Mouse (Mus musculus) brain, adult 2 months (tissue): Measurements from ENCODE around the gene Gm17190.
"Not testable (repeated sequence)": the region's sequence is repeated elsewhere in the genome, so short reads cannot be mapped to it uniquely, and the experiment has no call there.

Experiments used
- DNase-seq: peaks from one replicate; pipeline ENCODE4 v3.0.0; 2011; ENCODE audit warnings: low read depth, low spot score

The Gm17190 gene

DNA sequence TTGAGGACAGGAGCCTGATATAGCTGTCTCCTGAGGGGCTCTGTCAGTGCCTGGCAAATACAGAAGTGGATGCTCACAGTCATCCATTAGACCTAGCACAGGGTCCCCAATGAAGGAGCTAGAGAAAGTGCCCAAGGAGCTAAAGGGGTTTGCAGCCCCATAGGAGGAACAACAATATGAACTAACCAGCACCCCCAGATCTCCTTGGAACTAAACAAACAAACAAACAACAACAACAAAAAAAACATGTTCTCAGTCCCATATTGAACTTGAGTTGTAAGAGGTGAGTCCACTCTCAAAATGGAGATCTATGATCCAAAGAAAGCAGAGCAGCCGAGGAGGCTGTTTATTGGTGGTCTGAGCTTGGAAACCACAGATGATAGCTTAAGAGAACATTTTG is at the start of gene Gm17190:
Gene Gm17190, plus strand, starts transcription at position 301 of the 400 bp plus-strand sequence.
- DNase-seq: not testable (repeated sequence)

DNA sequence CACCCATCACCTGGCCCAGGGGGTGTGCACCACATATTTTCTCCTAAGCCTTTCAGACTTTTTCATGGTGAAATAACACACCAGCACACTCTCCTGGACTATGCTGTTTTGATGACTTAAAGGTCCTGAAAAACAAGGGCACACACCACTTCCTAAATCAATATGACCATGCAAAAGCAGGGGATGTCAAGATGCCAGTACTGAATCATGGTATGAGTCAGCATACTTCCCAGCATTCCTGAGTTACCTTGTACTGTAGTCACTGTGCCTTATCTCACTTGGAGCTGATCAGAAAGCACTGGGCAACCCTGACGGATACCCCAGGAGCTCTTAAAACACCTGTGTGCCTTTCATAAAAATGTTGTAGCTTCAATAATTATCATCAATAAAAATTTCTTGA is 42.3 kb upstream of the Gm17190 start:
- no peak for DNase-seq

DNA sequence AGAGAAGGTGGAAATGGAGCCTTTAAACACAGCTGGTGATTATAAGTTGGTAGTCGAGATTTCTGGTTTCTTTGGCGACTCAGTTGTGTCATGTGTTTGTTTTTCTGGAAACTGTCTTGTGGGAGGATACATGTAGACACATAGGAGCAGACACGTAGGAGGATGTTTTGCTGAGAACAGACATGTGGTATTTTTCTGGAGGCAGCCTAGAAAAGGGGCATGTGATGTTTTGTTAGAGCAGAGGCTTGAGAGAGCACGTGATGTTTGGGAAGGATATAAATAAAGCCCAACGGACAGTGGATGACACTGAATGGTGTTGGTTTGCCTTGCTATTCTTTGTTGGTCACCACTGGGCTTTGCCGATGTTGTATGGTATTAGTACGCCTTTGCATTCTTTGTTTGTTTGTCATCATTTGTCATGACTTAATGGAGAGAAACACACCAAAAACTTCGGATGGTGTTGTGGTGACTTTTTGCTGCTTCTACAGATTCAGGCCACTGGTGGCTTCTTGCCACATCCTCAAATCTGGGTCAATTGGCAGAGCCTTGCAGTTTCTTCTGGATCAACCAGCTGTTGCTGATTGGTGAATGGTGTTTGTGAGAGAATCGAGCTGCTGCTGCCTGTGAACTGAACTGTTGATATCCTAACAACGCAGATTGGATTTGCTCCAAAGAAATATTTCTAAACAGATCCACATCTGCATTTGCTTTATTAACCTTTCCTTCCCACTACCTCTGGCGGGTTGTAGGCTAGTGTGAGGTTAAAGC is 41.4 kb upstream of the Gm17190 start:
- DNase-seq: peak; percentile 41

DNA sequence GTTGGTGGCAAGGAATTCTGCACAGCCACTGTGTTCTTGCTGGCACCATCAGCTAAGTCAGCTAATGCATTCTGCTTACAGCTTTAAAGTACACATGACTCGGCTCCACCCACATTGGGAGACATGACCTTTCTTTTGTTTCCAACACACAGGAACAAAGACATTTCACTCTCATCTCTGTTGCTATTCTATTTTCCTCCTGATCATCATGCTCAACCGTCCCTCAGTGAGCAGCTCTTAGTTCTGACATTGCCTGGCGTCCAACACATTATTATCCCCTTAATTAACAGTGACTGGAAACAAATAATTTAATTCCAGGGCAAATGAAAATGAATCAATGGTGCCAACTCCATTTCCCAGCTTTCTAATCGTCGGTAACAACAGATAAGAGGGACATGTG is 36.5 kb upstream of the Gm17190 start:
- no peak for DNase-seq

DNA sequence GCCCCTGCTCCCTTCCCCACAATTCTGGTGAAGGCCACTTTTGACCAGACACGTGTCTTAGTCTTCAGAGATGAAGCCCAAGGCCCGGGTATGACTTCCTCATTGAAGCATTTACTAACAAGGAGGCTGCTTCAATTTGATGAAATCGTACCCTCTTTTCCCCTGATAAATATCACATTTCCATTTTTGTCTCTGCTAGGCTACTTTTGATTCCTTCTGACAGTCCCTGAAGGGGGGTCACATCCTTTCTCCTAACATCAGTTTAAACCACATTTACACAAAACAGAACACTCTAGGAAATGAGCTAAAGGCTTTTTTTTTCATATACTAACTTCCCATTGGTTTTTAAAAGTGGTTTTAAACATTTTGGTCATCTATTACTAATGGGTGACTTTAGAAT is 29.1 kb upstream of the Gm17190 start:
- DNase-seq: no peak

DNA sequence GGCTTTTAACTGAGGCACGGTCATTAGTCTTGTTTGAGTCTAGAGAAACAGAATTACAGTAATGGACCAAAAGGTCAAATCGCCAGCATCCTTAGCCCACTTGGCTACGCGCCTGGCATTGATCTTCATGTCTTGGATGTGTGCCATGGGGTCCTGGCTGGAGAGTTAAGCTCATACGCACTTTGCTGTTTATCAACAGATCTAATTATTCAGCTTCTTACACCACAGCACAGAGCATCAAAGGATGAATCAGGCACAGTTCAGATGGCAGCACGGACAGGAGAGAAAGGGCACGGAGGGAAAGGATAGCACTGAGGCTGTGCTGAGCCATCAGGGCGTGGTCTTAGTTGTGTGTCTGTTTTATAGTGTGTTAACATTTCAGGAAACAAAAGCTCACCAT is 8.3 kb upstream of the Gm17190 start:
- no peak for DNase-seq

DNA sequence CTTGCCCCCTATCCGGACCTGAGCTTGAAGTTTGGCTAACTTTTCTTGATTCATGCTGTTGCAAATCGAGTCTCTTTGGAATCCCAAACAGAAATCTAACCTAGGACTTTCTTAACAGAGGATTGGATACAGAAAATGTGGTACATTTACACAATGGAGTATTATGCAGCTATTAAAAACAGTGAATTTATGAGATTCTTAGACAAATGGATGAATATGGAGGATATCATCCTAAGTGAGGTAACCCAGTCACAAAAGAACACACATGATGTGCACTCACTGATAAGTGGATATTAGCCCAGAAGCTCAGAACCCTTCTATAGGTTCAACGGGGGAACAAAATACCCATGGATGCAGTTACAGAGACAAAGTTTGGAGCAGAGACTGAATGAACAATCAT is 578 bp upstream of the Gm17190 start, which contains the start of gene Gm20075:
Gene Gm20075, minus strand, starts transcription at position 101 of the 400 bp plus-strand sequence.
- DNase-seq: not testable (repeated sequence)

DNA sequence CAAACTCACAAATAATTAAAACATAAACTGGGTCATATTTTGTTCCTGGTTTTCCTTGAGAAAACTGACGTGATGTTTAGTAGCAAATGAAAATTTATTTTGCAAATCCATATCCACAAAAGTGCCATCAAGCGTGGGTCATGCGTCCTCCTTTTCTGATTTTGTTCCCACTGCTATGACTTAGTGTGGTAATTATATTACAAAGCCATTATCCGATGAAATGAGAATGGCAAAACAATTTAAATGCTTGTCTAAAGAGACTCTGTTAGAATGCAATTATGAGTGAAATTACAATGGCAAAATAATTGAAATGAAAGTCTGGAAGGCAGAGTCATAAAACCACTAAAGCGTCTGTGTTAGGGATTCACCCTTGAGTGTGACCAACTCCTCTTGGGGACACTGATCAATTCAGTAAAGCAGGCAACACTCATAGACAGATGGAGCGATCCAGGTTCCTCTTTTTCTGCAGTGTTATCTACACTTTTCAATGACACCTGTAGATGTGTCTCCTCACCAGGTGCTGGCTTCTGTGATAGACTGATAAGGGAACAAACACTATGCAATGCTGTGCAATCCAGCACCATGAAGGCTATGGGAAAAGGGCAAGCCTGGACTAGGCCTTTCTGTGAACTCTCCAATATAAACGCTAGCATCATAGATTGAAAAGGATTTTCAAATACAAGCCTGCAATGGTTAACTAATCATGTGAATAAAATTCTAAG is 3.9 kb downstream of the Gm17190 start:
- no peak for DNase-seq

DNA sequence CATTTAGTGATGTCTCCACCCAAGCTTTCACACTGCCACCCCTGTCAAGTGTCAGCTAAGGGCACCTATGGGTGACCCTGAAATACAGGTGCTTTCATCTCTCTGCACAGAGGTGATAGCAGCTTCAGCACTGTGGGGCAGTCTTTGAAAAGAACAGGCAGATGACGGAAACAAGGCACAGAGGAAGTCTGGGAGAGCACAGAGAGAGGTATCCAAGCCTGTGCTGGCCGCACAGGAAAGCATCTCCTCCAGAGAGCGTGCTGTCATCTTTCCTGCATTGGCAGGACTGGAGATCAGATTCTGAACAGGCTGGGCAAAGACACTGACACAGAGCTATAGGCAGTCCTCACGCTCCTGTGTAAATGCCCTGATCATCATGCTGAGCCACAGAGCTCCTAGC is 9.1 kb downstream of the Gm17190 start:
- DNase-seq: no peak

DNA sequence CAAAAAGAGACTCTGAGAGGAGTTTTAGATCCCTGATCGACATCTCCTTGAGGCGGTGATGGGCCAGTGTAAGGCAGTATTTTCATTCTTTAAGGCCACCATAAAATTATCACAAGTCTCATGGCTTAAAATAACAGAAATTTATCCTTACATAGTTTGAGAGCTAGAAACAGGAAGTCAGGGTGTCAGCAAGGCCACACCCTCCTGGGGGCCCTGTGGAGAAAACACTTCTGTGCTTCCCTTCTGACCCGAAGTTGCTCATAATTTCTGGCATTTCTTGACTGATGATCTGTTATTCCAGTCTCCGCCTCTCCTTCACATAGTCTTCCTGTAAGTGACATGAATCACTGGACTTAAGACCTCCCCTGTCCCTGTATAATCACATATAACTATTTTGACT is 24.5 kb downstream of the Gm17190 start:
- DNase-seq: no peak

DNA sequence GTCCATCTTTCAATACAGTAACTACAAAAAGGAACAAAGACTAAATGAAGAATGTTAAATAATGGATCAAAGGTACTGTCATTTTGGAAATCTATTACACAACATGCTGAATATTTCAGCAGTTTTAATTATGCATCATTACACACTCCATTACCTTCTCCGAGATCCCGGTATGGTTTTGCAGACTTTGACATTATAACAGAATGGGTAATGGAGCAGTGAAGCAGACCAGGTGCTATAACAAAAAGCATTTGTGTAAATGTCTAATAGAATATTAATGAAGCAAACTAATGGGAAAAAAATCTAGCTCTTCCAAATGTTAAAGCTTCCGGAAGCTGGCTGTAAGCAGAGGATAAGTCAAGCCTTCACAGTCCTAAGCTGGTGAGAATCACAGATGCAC is 28.9 kb downstream of the Gm17190 start:
- no peak for DNase-seq

DNA sequence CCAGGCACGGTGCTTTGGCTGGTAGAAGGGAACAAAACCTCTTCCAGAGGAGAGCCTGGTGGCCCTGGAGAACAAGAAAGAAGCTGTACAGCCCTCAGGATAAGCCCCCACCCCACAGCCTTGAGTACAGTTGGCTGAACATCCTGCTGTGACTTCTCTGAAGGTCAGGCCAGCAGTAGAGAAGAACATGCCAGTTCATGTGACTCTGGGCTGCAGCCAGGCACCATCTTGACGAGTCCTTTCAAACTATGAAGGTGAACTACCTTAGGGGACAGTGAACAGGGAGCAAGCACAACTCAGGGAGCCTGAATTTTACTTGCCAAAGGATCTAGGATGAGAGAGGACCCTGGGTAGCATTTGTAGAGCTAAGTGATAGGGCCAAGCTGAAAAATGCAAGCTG is 30.9 kb downstream of the Gm17190 start:
- no peak for DNase-seq

DNA sequence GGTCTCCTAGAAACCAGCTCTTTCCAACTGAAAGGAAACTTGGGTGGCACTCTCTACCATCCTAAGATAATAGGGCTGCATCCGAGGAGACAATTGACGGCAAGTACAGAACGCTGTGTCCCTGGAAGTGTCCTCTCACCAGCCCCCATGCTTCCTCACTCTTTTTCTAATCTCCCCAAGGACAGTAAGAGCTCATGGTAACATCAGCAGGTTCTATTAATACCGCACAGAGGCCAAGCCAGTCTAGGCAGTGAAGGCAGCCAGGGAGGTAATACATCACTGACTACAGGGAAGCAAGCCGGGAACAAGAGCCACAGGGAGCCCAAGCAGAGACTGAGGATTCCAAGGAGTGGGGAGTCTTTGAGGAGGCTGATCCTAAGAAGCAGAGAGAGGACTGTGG is 43.2 kb downstream of the Gm17190 start:
- no peak for DNase-seq

DNA sequence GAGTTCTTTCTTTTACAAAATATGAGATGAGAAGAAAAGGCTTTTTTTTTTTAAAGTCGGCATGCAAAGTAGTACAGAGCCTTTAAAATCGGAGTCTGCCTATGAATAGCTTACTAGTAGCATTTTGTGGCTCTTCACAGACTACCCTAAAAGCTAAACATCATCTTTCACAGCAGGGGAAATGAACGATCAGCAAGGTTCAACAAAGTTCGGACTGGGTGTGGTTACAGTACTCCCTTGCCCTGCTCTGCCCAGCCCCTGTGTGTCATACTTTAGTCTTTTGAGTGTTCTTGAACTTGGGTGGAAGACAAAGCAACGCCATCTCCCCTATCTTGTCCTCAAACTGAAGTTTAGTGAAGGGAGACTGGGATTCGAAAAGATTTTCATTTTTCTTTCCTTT is 44.8 kb downstream of the Gm17190 start:
- no peak for DNase-seq

DNA sequence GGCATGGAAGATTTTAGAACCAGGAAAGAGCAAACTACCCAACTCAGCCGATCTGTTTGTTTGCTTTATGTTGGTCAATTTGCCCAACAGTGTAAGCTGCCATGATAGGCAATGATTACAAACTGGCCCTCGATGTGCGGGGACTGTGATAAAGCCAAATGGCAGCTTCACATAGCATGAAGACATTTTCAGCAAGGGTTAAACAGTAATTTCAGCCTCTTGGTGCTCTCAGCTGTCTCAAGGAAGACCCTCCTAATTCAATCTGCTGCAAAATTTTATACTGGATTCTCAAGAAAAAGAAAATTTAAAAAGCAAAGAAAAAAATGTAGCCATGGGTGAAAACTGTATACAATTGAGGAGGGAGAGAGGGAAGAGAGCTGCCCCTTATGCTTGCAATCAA is 47.2 kb downstream of the Gm17190 start:
- no peak for DNase-seq

DNA sequence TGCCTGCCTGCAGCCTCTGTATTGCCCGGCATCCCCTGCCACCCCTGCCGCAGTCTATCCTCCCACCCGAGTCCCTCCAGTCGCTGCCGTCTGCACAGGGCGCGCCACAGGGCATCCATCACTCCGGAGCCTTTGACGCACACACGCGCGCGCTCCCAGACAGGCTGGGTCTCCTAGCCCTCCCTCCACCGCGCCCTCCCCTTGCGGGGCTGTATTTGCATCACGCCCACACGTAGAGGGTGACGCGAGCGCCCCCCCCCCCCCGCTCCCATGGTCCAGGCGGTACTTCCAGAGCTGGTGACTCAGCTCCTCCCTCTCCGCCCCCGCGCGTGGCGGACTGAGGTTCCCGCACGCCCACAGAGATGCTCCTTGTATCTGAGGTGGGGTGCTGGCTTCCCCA is 49.2 kb downstream of the Gm17190 start:
- DNase-seq: peak; percentile 86

DNA sequence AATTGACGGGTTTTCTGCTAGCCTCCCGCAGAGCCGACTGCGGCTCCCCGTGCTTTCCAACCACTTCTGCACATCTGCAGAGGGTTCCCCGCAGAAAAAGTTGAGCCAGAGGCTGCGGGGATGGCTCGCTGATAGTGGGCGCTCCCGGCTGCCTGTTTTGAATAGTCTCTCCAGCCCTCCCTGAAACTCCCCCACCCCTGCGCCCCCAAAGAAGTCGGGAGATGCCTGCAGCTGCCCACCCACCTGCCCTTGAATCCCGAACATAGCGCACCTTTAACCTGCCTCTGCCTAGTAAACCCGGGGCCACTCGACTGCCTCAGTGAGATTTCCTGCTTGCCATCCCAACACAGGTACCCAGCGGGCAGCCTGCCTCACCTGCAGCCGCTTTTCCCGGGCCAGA is 50.1 kb downstream of the Gm17190 start:
- DNase-seq: peak; percentile 33

DNA sequence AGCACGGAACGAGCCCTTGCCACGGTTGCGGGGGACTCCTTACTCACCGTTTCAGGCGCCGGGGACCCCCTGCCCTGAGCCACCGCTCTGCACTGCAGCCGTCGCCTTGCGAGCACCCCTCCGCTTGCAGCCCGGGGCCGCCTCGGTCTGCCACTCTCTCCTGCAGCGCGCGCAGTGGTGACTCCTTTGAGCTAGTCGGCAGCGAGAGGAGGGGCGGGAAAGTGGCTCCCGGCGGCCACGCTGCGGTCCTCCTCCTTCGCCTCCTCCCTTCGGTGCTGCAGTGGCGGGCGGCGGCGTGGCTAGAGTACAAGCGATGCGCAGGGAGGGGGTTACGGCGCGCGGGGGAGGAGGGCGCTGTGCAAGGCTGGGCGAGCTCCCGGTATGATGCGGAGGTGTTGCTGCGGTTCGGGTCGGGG is 50.6 kb downstream of the Gm17190 start, which contains the start of gene Sv2c:
Gene Sv2c, minus strand, starts transcription at position 177 of the 416 bp plus-strand sequence.
- peak; percentile 79 for DNase-seq
